Mouse (Mus musculus) mature B cell (primary cell): ENCODE results near the gene 1700017B05Rik.
"Not testable (repeated sequence)": the region's sequence is repeated elsewhere in the genome, so short reads cannot be mapped to it uniquely, and the experiment has no call there.

ENCODE experiments used
- in situ Hi-C: fragments of 300-500 bp; cut with MboI; formaldehyde crosslinking; loops from 2 replicates; pipeline ENCODE4 v1.14.3; 2019

1700017B05Rik gene

GRCm38 (mm10) chr9:57261913-57262794 is at the start of gene 1700017B05Rik:
TSS of gene 1700017B05Rik (minus strand) at chr9:57262612.
- in situ Hi-C loops = no loop called here

- in situ Hi-C loops = no loop called here
Measured at GRCm38 (mm10) chr9:57310895-57311294, 48.5 kb upstream of the 1700017B05Rik start.

- in situ Hi-C loops = no loop called here
Measured at GRCm38 (mm10) chr9:57309353-57309752, 46.9 kb upstream of the 1700017B05Rik start.

- in situ Hi-C loops = no loop called here
Measured at GRCm38 (mm10) chr9:57307456-57307855, 45.0 kb upstream of the 1700017B05Rik start.

GRCm38 (mm10) chr9:57304716-57305115 is 42.3 kb upstream of the 1700017B05Rik start:
- in situ Hi-C loops = not testable (repeated sequence)

- in situ Hi-C loops = no loop called here
Measured at GRCm38 (mm10) chr9:57304251-57304650, 41.8 kb upstream of the 1700017B05Rik start.

- in situ Hi-C loops = no loop called here
Measured at GRCm38 (mm10) chr9:57303356-57303755, 40.9 kb upstream of the 1700017B05Rik start.

GRCm38 (mm10) chr9:57300825-57301224 is 38.4 kb upstream of the 1700017B05Rik start:
- in situ Hi-C loops = no loop called here

- in situ Hi-C loops = no loop called here
Measured at GRCm38 (mm10) chr9:57299790-57300477, 37.5 kb upstream of the 1700017B05Rik start.

- in situ Hi-C loops = no loop called here
Measured at GRCm38 (mm10) chr9:57297938-57298337, 35.5 kb upstream of the 1700017B05Rik start.

- in situ Hi-C loops = no loop called here
Measured at GRCm38 (mm10) chr9:57296277-57296676, 33.9 kb upstream of the 1700017B05Rik start.

GRCm38 (mm10) chr9:57295666-57296065 is 33.3 kb upstream of the 1700017B05Rik start:
- in situ Hi-C loops = no loop called here

- in situ Hi-C loops = no loop called here
Measured at GRCm38 (mm10) chr9:57294905-57295304, 32.5 kb upstream of the 1700017B05Rik start.

GRCm38 (mm10) chr9:57287183-57287582 is 24.8 kb upstream of the 1700017B05Rik start:
- in situ Hi-C loops = no loop called here

GRCm38 (mm10) chr9:57283311-57283710 is 20.9 kb upstream of the 1700017B05Rik start:
- in situ Hi-C loops = no loop called here

GRCm38 (mm10) chr9:57282686-57283085 is 20.3 kb upstream of the 1700017B05Rik start:
- in situ Hi-C loops = no loop called here

- in situ Hi-C loops = no loop called here
Measured at GRCm38 (mm10) chr9:57281549-57281948, 19.1 kb upstream of the 1700017B05Rik start.

- in situ Hi-C loops = no loop called here
Measured at GRCm38 (mm10) chr9:57279441-57279840, 17.0 kb upstream of the 1700017B05Rik start.

- in situ Hi-C loops = no loop called here
Measured at GRCm38 (mm10) chr9:57278268-57278667, 15.9 kb upstream of the 1700017B05Rik start.

GRCm38 (mm10) chr9:57276311-57276710 is 13.9 kb upstream of the 1700017B05Rik start:
- in situ Hi-C loops = no loop called here

- in situ Hi-C loops = no loop called here
Measured at GRCm38 (mm10) chr9:57273805-57274494, 11.5 kb upstream of the 1700017B05Rik start.
